Mouse (Mus musculus) central nervous system, embryonic 14 days (tissue): ENCODE results near the gene Vmn1r199. TPM values are rescaled to one million over a fixed set of nuclear protein-coding genes. Genes with fewer than 3 reads are reported as not detected.

Source experiments
- polyA plus RNA-seq: library from polyadenylated mRNA; depleted of rRNA; stranded (reverse); fragments of >200 nt; gene quantifications from 2 replicates; pipeline ENCODE4 v1.2.3, GENCODE M21; 2012; rRNA removed

Vmn1r199 gene
- not detected in 2 replicates for polyA plus RNA-seq

GRCm38 (mm10) chr13:22379518-22379917 is at the start of gene Vmn1r199:
Gene Vmn1r199 (plus strand): TSS chr13:22379818.

GRCm38 (mm10) chr13:22350064-22350463 is 29.6 kb upstream of the Vmn1r199 start, which contains the start of gene Vmn1r198:
Gene Vmn1r198 (plus strand): TSS chr13:22350364.

GRCm38 (mm10) chr13:22390073-22390472 is 10.5 kb downstream of the Vmn1r199 start, which contains the start of gene Vmn1r200:
Gene Vmn1r200 (plus strand): TSS chr13:22390373.

Other genes starting within 250 kb of the Vmn1r199 start
- not detected in 2 replicates for gene Vmn1r191, start 195.8 kb upstream of the Vmn1r199 start, polyA plus RNA-seq
- not detected in 2 replicates for gene Vmn1r192, start 188.7 kb upstream of the Vmn1r199 start, polyA plus RNA-seq
- not detected in 2 replicates for gene Vmn1r193, start 156.7 kb upstream of the Vmn1r199 start, polyA plus RNA-seq
- gene Vmn1r194, start 135.6 kb upstream of the Vmn1r199 start, polyA plus RNA-seq: not detected in 2 replicates
- gene Vmn1r195, start 109.3 kb upstream of the Vmn1r199 start, polyA plus RNA-seq: not detected in 2 replicates
- gene Vmn1r196, start 89.9 kb upstream of the Vmn1r199 start, polyA plus RNA-seq: not detected in 2 replicates
- not detected in 2 replicates for gene Vmn1r197, start 55.2 kb upstream of the Vmn1r199 start, polyA plus RNA-seq
- gene Vmn1r198, start 29.5 kb upstream of the Vmn1r199 start, polyA plus RNA-seq: not detected in 2 replicates
- not detected in 2 replicates for gene Vmn1r200, start 10.6 kb downstream of the Vmn1r199 start, polyA plus RNA-seq
- not detected in 2 replicates for gene Vmn1r201, start 92.1 kb downstream of the Vmn1r199 start, polyA plus RNA-seq
- 0.01 TPM in 2 replicates for gene Vmn1r202, start 125.6 kb downstream of the Vmn1r199 start, polyA plus RNA-seq
- not detected in 2 replicates for gene Vmn1r203, start 138.3 kb downstream of the Vmn1r199 start, polyA plus RNA-seq
- not detected in 2 replicates for gene Vmn1r204, start 173.4 kb downstream of the Vmn1r199 start, polyA plus RNA-seq
- not detected in 2 replicates for gene Vmn1r205, start 213.2 kb downstream of the Vmn1r199 start, polyA plus RNA-seq
- gene Vmn1r206, start 244.4 kb downstream of the Vmn1r199 start, polyA plus RNA-seq: not detected in 2 replicates